Mouse (Mus musculus) hindbrain, embryonic 14.5 days (tissue): ENCODE measurements at regions not wholly inside any gene's neighbourhood (a gene's known extent, or its start where the extent isn't known, plus 50 kb on each side); places are given as distances from the start of the nearest gene placed in this dataset.

Source experiments
- ATAC-seq: fragments of 200-750 bp; cut with Nextera tagmentation; 2 replicates; pipeline ENCODE4 v1.8.0; 2017; ENCODE audit warnings: moderate number of reproducible peaks, mild to moderate bottlenecking, moderate TSS enrichment, moderate library complexity; ENCODE audit not compliant: low FRiP score
- DNase-seq: peaks from one replicate; pipeline ENCODE4 v3.0.0-alpha.2; 2015; ENCODE audit warnings: low spot score
- H3K27ac ChIP-seq: fragments of 300-500 bp; sonication (generic); 2 replicates; pipeline ENCODE4 v1.5.1; 2014; ENCODE audit warnings: mild to moderate bottlenecking, moderate library complexity
- H3K27me3 ChIP-seq: fragments of 300-500 bp; sonication (generic); 2 replicates; pipeline ENCODE4 v1.6.1; 2014; ENCODE audit warnings: mild to moderate bottlenecking, low read length, mixed read lengths; ENCODE audit not compliant: control insufficient read depth, insufficient read depth
- H3K36me3 ChIP-seq: fragments of 300-500 bp; sonication (generic); replicated peaks from 2 replicates; pipeline ENCODE4 v1.6.1; 2014; ENCODE audit not compliant: control insufficient read depth, insufficient read depth
- H3K4me1 ChIP-seq: fragments of 300-500 bp; sonication (generic); replicated peaks from 2 replicates; pipeline ENCODE4 v1.6.1; 2014; ENCODE audit warnings: antibody characterized with exemption, low read length, mixed read lengths; ENCODE audit not compliant: control insufficient read depth, insufficient read depth
- H3K4me2 ChIP-seq: fragments of 300-500 bp; sonication (generic); replicated peaks from 2 replicates; pipeline ENCODE4 v1.6.1; 2014; ENCODE audit warnings: mild to moderate bottlenecking, moderate library complexity
- H3K4me3 ChIP-seq: fragments of 300-500 bp; sonication (generic); replicated peaks from 2 replicates; pipeline ENCODE4 v1.5.1; 2014; ENCODE audit warnings: mild to moderate bottlenecking, low read length
- H3K9ac ChIP-seq: fragments of 300-500 bp; sonication (generic); 2 replicates; pipeline ENCODE4 v1.6.1; 2014
- H3K9me3 ChIP-seq: fragments of 300-500 bp; sonication (generic); 2 replicates; pipeline ENCODE4 v1.6.1; 2016; ENCODE audit warnings: low read length; ENCODE audit not compliant: control insufficient read depth
- WGBS: fragments of 180-500 bp; shearing (Covaris S2); extraction: QIAGEN DNeasy Blood & Tissue Kit; methylation state at CpG from one replicate; pipeline ENCODE4 v1.1.7; 2014; 5-methylcytosine and 5-hydroxymethylcytosine counted together

- H3K4me1 ChIP-seq, result peaks cover 17% of the 10 kb centered on the region
- no peak overlapping the region for H3K4me2 ChIP-seq
- H3K27me3 ChIP-seq, result peaks cover 6% of the 10 kb centered on the region; the same call in 1 of the 2 replicates
- H3K9me3 ChIP-seq, result no peaks in the 10 kb centered on the region
- H3K36me3 ChIP-seq, result no peaks in the 10 kb centered on the region
- H3K4me3 ChIP-seq, result no peak overlapping the region
- H3K9ac ChIP-seq, result no peak overlapping the region
- no peak for DNase-seq
- H3K27ac ChIP-seq, result no peak overlapping the region
- 72% methylated on average over 4 of the region's 4 CpGs for WGBS
- no peak for ATAC-seq
Observed at GRCm38 (mm10) chr8:89307085-89307484, 263.1 kb upstream of the Sall1 start.

DNA sequence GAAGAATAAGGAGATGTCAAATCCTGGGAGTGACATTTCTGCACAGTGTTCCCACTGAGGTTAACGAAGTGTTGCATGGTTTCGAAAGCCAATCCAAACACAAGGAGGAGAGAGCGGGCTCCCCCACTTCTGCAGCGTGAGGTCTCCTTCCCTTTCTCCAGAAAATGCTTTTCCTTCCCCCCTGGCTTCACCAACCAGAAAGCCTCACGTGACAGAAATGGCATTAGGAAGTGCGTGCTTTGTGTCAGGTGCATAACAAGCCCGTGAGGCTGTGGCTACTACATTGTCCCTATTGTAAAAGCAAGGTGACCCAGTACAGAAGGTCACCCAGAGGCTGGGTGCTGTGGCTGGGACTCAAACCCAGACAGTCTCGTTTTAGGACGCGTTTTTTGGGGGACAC is 260.2 kb upstream of the Sall1 start:
- ATAC-seq (no peak), DNase-seq (no peak)
- H3K27ac ChIP-seq, result no peak overlapping the region
- H3K4me3 ChIP-seq, result no peak overlapping the region
- H3K36me3 ChIP-seq, result no peaks in the 10 kb centered on the region
- no peak overlapping the region for H3K4me2 ChIP-seq
- 58% methylated on average over 10 of the region's 10 CpGs for WGBS
- no peaks in the 10 kb centered on the region for H3K9me3 ChIP-seq
- H3K27me3 ChIP-seq, result no peaks in the 10 kb centered on the region
- H3K4me1 ChIP-seq, result peaks cover 14% of the 10 kb centered on the region
- no peak overlapping the region for H3K9ac ChIP-seq

GRCm38 (mm10) chr8:89303326-89303725 is 259.4 kb upstream of the Sall1 start:
- Histone ChIP-seq H3K4me3 (no peak overlapping the region), H3K27ac (no peak overlapping the region), H3K4me1 (peaks cover 9% of the 10 kb centered on the region), H3K36me3 (no peaks in the 10 kb centered on the region), H3K27me3 (no peaks in the 10 kb centered on the region), H3K9me3 (no peaks in the 10 kb centered on the region), H3K9ac (no peak overlapping the region), H3K4me2 (no peak overlapping the region)
- no peak for DNase-seq
- no peak for ATAC-seq
- WGBS, result 90% methylated on average over 4 of the region's 4 CpGs

DNA sequence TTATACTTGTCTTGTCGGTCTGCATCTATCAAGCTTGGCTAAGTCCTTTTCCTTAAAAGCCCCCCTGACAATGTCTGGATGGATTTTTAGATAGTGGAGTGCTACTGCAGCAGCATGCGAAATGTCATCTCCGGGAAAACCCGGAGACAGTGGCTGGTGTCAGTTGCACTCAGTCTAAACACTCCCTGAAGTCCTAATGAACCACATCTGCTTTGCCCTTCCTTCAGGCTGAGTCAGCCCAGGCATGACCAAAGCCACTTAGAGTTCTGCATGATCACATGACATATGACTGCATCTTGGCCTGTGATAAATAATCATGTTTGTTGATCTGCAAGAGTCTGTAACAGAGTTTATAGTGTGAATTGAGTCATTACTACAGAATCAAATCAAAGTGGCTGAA is 255.7 kb upstream of the Sall1 start:
- H3K27me3 ChIP-seq, result no peaks in the 10 kb centered on the region
- no peak overlapping the region for H3K27ac ChIP-seq
- ATAC-seq (no peak), DNase-seq (no peak)
- H3K36me3 ChIP-seq, result no peaks in the 10 kb centered on the region
- no peaks in the 10 kb centered on the region for H3K9me3 ChIP-seq
- no peaks in the 10 kb centered on the region for H3K4me1 ChIP-seq
- no peak overlapping the region for H3K9ac ChIP-seq
- 79% methylated on average over 4 of the region's 4 CpGs for WGBS
- H3K4me3 ChIP-seq, result no peak overlapping the region
- no peak overlapping the region for H3K4me2 ChIP-seq

- H3K4me1 ChIP-seq, result no peaks in the 10 kb centered on the region
- no peak overlapping the region for H3K27ac ChIP-seq
- WGBS, result 58% methylated on average over 5 of the region's 5 CpGs
- H3K4me3 ChIP-seq, result no peak overlapping the region
- no peaks in the 10 kb centered on the region for H3K27me3 ChIP-seq
- H3K9ac ChIP-seq, result no peak overlapping the region
- no peaks in the 10 kb centered on the region for H3K9me3 ChIP-seq
- H3K4me2 ChIP-seq, result no peak overlapping the region
- DNase-seq (no peak), ATAC-seq (no peak)
- no peaks in the 10 kb centered on the region for H3K36me3 ChIP-seq
Observed at GRCm38 (mm10) chr8:89295686-89296085, 251.7 kb upstream of the Sall1 start.

DNA sequence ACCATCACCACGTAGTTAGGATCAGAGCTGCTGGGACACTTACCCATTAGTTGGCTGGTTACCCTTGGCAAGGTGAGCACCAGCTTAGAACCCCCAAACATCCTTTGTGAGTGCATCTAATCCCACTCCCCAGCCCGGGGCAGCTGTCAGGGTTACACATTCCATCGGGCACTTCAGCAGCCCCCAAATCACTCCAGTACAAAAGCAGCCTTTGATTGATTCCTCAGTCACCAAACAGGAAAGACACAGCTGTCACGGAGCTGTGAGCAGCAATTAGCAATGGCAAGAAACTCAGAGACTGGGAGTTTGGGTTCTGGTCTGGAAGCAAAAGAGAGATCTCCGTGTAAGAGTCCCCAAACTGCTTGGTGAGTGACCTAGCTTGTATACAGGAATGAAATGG is 245.1 kb upstream of the Sall1 start:
- DNase-seq, result no peak
- no peak overlapping the region for H3K4me3 ChIP-seq
- H3K27ac ChIP-seq, result no peak overlapping the region
- H3K4me1 ChIP-seq, result no peaks in the 10 kb centered on the region
- 8% methylated on average over 5 of the region's 5 CpGs for WGBS
- no peaks in the 10 kb centered on the region for H3K9me3 ChIP-seq
- ATAC-seq, result no peak
- H3K4me2 ChIP-seq, result no peak overlapping the region
- no peaks in the 10 kb centered on the region for H3K27me3 ChIP-seq
- no peaks in the 10 kb centered on the region for H3K36me3 ChIP-seq
- H3K9ac ChIP-seq, result no peak overlapping the region

DNA sequence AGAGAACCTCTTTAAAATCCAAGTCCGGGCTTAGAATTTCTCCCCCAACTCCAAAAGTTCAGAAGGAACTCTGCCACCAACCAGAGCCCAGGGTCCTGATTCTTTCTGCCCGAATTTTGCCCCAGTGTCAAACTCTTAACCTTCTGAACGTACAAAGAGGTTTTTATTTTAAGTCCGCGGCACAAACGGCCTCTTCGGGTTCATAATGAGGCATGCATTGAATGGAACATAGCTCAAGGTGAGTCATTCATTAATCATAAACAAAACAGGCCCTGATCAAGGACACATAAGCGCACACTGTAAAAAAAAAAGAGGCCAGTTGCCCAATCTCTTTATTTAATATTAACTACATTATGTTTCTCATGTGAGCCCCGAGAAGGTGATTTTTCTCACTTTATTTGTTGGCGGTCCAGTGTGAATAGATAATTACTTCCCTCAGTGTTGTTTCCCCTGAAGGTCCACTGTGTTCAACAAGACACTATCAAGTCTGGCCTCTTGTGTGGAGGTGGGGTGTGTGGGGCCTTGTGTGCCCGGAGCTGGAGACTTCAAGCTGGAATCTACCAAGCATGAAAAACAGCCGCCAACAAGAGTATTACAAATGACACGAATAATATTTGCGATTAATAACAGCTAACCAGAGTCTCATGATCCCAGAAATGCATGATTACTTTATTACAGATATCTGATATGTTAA is 241.1 kb upstream of the Sall1 start:
- no peaks in the 10 kb centered on the region for H3K4me1 ChIP-seq
- 80% methylated on average over 14 of the region's 14 CpGs for WGBS

DNA sequence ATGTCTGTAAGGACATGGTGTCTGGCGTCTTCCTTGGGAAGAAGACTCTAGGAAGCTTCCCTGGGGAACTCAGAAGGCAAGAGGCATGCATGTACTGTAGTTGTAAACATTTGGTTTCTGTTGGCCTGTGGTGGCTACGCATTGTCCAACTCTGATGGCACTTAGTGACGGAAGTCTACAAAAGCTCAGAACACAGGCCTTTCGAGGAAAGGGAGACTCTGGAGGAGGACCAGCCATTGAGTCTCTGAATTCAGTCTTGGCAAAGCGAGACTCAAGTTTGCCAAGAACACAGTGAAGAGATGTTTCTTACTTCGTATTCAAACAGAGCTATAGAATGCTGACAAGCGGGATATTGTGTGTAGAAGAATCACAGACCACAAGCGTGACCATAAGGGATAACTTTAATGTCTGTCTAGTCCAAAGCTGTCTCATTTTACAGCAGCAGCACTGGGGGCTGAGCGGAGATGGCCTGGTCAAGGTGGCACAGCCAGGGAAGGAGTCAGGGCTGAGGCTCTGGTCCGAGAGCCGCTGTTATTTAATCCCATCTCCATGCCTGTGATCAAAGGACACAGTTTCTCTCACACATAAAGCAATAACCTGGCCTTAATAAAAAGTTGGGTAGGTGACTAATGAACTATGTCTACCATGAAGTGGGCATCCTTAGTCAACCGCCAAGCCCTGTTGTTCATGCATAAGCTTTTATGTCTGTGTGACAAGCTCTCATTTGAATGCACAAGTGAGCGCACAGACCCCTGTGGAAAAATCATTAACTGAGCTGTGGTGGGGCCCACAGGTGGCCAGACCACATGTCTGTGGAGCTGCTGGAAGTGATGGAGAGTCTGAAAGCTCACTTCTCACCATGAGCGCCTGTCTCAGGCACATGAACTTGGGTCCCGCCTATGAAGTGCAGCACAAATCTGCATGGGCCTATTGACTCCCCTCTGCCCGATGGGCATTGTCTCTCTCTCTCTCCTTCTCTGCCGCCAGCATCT is 239.4 kb upstream of the Sall1 start:
- ATAC-seq, result no peak
- H3K36me3 ChIP-seq, result no peaks in the 10 kb centered on the region
- H3K4me2 ChIP-seq, result no peak overlapping the region
- no peaks in the 10 kb centered on the region for H3K9me3 ChIP-seq
- no peak overlapping the region for H3K27ac ChIP-seq
- DNase-seq, result no peak
- no peak overlapping the region for H3K4me3 ChIP-seq
- H3K27me3 ChIP-seq, result no peaks in the 10 kb centered on the region
- no peak overlapping the region for H3K9ac ChIP-seq
- 79% methylated on average over 17 of the region's 17 CpGs for WGBS
- no peaks in the 10 kb centered on the region for H3K4me1 ChIP-seq

More for the DNA sequence above, 241.1 kb upstream of the Sall1 start:
- Histone ChIP-seq H3K27me3 (no peaks in the 10 kb centered on the region), H3K4me3 (no peak overlapping the region), H3K36me3 (no peaks in the 10 kb centered on the region), H3K9me3 (no peaks in the 10 kb centered on the region), H3K27ac (no peak overlapping the region), H3K4me2 (no peak overlapping the region), H3K9ac (no peak overlapping the region)
- ATAC-seq (no peak), DNase-seq (no peak)

DNA sequence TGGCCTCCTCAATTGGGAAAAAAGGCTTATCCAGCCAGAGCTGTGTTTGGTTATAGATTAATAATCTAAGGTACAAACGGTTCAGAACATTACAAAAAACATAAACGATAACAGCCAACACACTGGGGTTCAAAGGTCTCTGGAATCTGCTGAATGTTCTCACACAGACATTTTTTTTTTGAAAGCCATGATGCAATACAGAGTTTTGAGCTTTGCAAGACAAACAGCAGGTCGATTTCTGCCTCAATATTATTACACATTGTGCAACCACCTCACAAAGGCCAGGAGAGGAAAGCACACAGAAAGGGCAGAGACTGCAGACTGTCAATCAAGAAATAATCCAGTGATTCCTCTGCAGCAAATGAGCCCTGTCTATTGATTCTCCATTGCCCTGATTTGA is 235.9 kb upstream of the Sall1 start:
- ATAC-seq, result no peak
- Histone ChIP-seq H3K36me3 (no peaks in the 10 kb centered on the region), H3K4me1 (no peaks in the 10 kb centered on the region), H3K9ac (no peak overlapping the region), H3K27me3 (no peaks in the 10 kb centered on the region), H3K27ac (no peak overlapping the region), H3K9me3 (no peaks in the 10 kb centered on the region), H3K4me2 (no peak overlapping the region), H3K4me3 (no peak overlapping the region)
- no peak for DNase-seq
- WGBS, result 82% methylated on average over 3 of the region's 3 CpGs
